Mouse (Mus musculus): ENCODE results near the gene Rps19bp1. TPM values are rescaled to one million over a fixed set of nuclear protein-coding genes. Genes with fewer than 3 reads are reported as not detected.
A peak's percentile ranks its signal among the peaks of the same experiment; 100 is the strongest.

The Rps19bp1 gene
- total and polyA plus RNA-seq, 2 experiments from 2014 or later: 29.0 to 78.4 TPM

DNA sequence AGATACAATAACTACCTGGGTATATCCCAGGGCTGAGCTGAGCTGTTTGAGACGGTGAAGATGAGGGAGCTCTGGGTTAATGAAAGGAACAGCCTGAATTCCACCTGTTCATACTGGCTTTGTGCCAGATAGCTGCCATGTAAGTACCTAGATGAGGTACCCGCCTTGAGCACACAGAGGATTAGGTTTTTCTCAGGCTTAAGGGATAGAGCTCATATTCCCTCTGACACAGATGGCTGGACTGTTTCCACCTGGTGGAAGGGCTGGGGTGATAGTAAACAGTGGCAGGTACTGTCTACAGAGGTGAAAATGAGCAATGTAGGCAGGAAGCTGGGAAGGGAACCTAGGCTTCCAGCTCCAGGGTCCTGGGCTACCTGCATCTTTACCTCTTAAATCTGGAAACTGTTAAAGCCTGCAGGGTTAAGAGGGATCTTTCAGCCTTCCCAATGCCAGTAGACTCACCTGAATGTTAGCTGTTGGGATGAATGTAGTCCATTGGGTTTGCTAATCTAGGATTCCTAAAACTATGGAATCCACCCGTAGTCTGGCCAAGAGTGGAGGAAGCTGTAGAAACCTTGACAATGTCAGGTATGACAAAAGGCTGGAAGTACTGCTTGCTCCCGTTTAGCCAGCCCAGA, 6.4 kb downstream of the Rps19bp1 start:
- no peak for DNase-seq (ENCODE audit: low spot score)
- no peak for TF ChIP-seq CTCF (IDR thresholded peaks at IDR 0.05; ENCODE audit: low read depth)
- no peaks in the 10 kb centered on the region for H3K27me3 ChIP-seq (ENCODE audit: insufficient read depth, low read length)
- H3K4me1 ChIP-seq (ENCODE audit: insufficient read depth, low read length): peaks cover 18% of the 10 kb centered on the region; the same call in 1 of the 2 replicates
- peak overlapping the region; percentile 79; the same call in 1 of the 2 replicates for H3K4me3 ChIP-seq (ENCODE audit: low read length)
- peak overlapping the region; percentile 99 for H3K4me2 ChIP-seq (ENCODE audit: low read depth, low read length)
- WGBS: 27% methylated on average over 4 of the region's 4 CpGs
- no peaks in the 10 kb centered on the region for H3K9me3 ChIP-seq (ENCODE audit: low read length)
- H3K9ac ChIP-seq (replicated peaks; ENCODE audit: low read length): no peak overlapping the region
- peak overlapping the region; percentile 48; the same call in 1 of the 2 replicates for H3K27ac ChIP-seq
- peaks cover 33% of the 10 kb centered on the region for H3K36me3 ChIP-seq (ENCODE audit: insufficient read depth, low read length)
- no peak for ATAC-seq

DNA sequence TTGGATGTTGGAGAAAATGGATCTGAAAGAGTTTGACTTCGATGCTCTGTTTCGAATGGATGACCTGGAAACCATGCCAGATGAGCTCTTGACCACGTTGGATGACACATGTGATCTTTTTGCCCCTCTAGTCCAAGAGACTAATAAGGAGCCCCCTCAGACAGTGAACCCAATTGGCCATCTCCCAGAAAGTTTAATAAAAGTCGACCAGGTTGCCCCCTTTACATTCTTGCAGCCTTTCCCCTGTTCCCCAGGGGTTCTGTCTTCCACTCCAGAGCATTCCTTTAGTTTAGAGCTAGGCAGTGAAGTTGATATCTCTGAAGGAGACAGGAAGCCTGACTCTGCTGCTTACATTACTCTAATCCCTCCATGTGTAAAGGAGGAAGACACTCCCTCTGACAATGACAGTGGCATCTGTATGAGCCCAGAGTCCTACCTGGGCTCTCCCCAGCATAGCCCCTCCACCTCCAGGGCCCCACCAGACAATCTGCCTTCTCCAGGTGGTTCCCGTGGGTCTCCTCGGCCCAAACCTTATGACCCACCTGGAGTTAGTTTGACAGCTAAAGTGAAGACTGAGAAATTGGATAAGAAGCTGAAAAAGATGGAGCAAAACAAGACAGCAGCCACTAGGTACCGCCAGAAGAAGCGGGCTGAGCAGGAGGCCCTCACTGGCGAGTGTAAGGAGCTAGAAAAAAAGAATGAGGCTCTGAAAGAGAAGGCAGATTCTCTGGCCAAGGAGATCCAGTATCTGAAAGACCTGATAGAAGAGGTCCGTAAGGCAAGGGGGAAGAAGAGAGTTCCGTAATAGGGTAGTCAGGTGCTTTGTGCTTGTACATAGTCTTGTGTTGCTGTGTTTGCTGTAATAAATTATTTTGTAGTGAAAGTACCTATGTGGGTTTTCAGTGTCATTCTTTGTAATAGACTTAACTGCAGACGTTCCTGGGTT, 7.2 kb downstream of the Rps19bp1 start:
- peak overlapping the region; percentile 79 for H3K4me3 ChIP-seq (ENCODE audit: low read length)
- 62% methylated on average over 12 of the region's 12 CpGs for WGBS
- peaks cover 33% of the 10 kb centered on the region for H3K36me3 ChIP-seq (ENCODE audit: insufficient read depth, low read length)
- H3K9me3 ChIP-seq (ENCODE audit: low read length): no peaks in the 10 kb centered on the region
- peaks cover 18% of the 10 kb centered on the region; the same call in 1 of the 2 replicates for H3K4me1 ChIP-seq (ENCODE audit: insufficient read depth, low read length)
- no peak; the same call in 1 of the 2 replicates for TF ChIP-seq CTCF (IDR thresholded peaks at IDR 0.05; ENCODE audit: low read depth)
- DNase-seq (ENCODE audit: low spot score) (no peak), ATAC-seq (no peak)
- H3K27me3 ChIP-seq (ENCODE audit: insufficient read depth, low read length): no peaks in the 10 kb centered on the region
- H3K4me2 ChIP-seq (ENCODE audit: low read depth, low read length): peak overlapping the region; percentile 99
- peak overlapping the region; percentile 98 for H3K9ac ChIP-seq (replicated peaks; ENCODE audit: low read length)
- H3K27ac ChIP-seq: peak overlapping the region; percentile 98; the same call in 1 of the 2 replicates

DNA sequence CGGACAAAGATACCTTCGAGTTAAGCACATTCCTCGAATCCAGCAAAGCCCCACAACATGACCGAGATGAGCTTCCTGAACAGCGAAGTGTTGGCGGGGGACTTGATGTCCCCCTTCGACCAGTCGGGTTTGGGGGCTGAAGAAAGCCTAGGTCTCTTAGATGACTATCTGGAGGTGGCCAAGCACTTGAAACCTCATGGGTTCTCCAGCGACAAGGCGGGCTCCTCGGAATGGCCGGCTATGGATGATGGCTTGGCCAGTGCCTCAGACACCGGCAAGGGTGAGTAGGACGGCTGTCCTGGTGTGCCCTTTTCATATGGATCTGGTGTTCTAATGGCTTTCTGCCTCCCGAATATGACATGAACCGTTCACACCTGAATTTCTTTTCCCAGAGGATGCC, 7.9 kb downstream of the Rps19bp1 start:
- H3K27ac ChIP-seq: peak overlapping the region; percentile 98
- H3K27me3 ChIP-seq (ENCODE audit: insufficient read depth, low read length): no peaks in the 10 kb centered on the region
- H3K4me1 ChIP-seq (ENCODE audit: insufficient read depth, low read length): peaks cover 18% of the 10 kb centered on the region; the same call in 1 of the 2 replicates
- no peak for ATAC-seq
- TF ChIP-seq CTCF (IDR thresholded peaks at IDR 0.05; ENCODE audit: low read depth): no peak
- H3K4me3 ChIP-seq (ENCODE audit: low read length): peak overlapping the region; percentile 79
- DNase-seq (ENCODE audit: low spot score): no peak
- WGBS: 8% methylated on average over 16 of the region's 16 CpGs
- H3K36me3 ChIP-seq (ENCODE audit: insufficient read depth, low read length): peaks cover 33% of the 10 kb centered on the region
- H3K4me2 ChIP-seq (ENCODE audit: low read depth, low read length): peak overlapping the region; percentile 99
- peak overlapping the region; percentile 98 for H3K9ac ChIP-seq (replicated peaks; ENCODE audit: low read length)
- no peaks in the 10 kb centered on the region for H3K9me3 ChIP-seq (ENCODE audit: low read length)

DNA sequence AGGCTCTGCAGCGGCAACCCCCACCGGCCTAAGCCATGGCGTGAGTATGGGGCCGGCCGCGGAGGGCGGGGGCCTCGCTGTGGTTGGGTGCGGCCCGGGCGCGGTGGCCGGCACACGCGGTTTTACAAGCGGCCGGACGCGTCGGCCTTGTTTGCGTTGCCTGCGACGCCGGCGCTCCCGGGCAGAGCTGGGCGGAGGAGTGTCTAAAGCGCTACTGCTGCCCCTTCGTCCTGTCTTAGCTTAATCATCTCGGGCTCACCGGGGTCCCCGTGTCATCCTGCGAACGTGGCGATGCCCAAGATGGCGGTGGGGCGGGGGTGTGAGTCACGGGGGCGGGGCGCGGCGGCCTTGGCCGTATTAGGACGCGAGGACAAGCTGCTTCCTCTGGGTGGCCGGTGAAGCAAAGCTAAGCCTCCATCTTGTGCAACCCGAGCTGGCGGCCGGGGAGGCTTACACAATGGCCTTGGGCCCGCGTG, 8.4 kb downstream of the Rps19bp1 start:
- H3K4me2 ChIP-seq (ENCODE audit: low read depth, low read length): peak overlapping the region; percentile 99
- H3K9ac ChIP-seq (replicated peaks; ENCODE audit: low read length): peak overlapping the region; percentile 98
- peak; percentile 92 for DNase-seq (ENCODE audit: low spot score)
- peaks cover 34% of the 10 kb centered on the region for H3K36me3 ChIP-seq (ENCODE audit: insufficient read depth, low read length)
- no peaks in the 10 kb centered on the region for H3K27me3 ChIP-seq (ENCODE audit: insufficient read depth, low read length)
- peaks cover 18% of the 10 kb centered on the region; the same call in 1 of the 2 replicates for H3K4me1 ChIP-seq (ENCODE audit: insufficient read depth, low read length)
- peak; percentile 61 for ATAC-seq
- TF ChIP-seq CTCF (IDR thresholded peaks at IDR 0.05; ENCODE audit: low read depth): peak; percentile 22; the same call in 1 of the 2 replicates
- H3K27ac ChIP-seq: peak overlapping the region; percentile 98
- WGBS: under 1% methylated on average over 47 of the region's 51 CpGs
- no peaks in the 10 kb centered on the region for H3K9me3 ChIP-seq (ENCODE audit: low read length)
- peak overlapping the region; percentile 79 for H3K4me3 ChIP-seq (ENCODE audit: low read length)

DNA sequence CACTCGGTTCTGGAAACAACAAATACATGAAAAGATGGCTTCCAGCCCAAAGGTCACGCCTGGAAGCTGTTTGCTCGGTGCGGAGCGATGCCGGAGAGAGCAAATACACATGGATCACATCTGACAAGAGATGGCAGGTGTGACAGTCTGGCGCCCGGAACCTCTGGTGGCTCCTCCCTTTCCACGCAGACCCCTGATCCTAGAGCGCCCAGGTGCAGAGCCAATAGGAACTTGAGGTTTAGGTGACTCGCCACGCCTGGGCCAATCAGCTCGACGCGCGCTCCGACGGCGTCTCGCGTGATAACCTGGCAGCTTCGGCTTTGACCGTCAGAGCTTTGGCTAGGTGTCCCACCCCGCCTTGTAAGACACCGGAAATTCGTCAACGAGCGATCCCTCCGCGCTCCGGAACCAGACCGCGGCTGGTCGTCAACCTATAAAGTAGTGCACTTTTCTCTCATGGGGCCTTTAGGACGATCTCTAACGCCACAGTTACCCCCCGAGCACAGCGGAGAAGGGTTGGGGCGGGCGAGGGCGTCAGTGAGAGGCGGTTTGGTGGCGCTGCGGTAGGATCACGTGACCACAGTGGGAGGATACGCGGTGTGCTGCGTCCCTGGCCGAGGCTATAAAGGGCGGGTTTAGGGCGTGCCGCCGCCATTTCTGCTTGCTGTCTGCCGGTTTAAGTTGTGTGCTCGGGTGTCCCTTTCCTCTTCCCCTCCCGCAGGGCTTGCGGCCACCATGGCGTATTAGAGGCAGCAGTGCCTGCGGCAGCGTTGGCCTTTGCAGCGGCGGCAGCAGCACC, 9.1 kb downstream of the Rps19bp1 start, which contains the start of gene Atf4:
TSS of gene Atf4 (plus strand) at position 338 of the 799 bp plus-strand sequence.
- peak; percentile 26; the same call in 1 of the 2 replicates for TF ChIP-seq CTCF (IDR thresholded peaks at IDR 0.05; ENCODE audit: low read depth)
- peaks cover 40% of the 10 kb centered on the region for H3K36me3 ChIP-seq (ENCODE audit: insufficient read depth, low read length)
- H3K27ac ChIP-seq: peak within 1 kb of the TSS; percentile 98
- no peaks in the 10 kb centered on the region for H3K27me3 ChIP-seq (ENCODE audit: insufficient read depth, low read length)
- DNase-seq (ENCODE audit: low spot score) (peak; percentile 100), ATAC-seq (peak; percentile 96)
- H3K4me2 ChIP-seq (ENCODE audit: low read depth, low read length): peak within 1 kb of the TSS; percentile 99
- H3K4me1 ChIP-seq (ENCODE audit: insufficient read depth, low read length): peaks cover 18% of the 10 kb centered on the region; the same call in 1 of the 2 replicates
- peak within 1 kb of the TSS; percentile 98 for H3K9ac ChIP-seq (replicated peaks; ENCODE audit: low read length)
- H3K4me3 ChIP-seq (ENCODE audit: low read length): peak within 1 kb of the TSS; percentile 79
- under 1% methylated on average over 56 of the region's 62 CpGs for WGBS
- H3K9me3 ChIP-seq (ENCODE audit: low read length): no peaks in the 10 kb centered on the region

DNA sequence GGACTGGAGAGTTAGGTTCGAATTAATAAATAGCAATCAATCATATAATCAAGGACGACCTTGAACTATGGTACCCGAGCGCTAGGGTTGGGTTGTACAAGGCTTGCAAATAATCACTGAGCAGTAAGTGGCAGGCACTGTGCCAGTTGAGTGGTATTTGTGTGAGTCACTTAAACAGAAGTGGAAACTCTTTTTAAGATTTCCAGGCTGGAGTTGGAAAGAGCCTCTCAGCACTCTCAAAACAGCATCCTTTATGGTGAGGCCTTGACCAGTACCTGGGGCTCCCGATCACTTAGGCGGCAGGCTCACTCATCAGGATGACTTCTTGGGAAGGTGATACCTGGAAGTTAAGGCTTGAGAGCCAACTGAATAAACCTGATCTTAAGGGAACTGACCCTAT, 9.9 kb downstream of the Rps19bp1 start:
- no peaks in the 10 kb centered on the region for H3K27me3 ChIP-seq (ENCODE audit: insufficient read depth, low read length)
- H3K36me3 ChIP-seq (ENCODE audit: insufficient read depth, low read length): peaks cover 43% of the 10 kb centered on the region
- no peaks in the 10 kb centered on the region for H3K9me3 ChIP-seq (ENCODE audit: low read length)
- DNase-seq (ENCODE audit: low spot score): no peak
- no peak for ATAC-seq
- peaks cover 18% of the 10 kb centered on the region; the same call in 1 of the 2 replicates for H3K4me1 ChIP-seq (ENCODE audit: insufficient read depth, low read length)
- TF ChIP-seq CTCF (IDR thresholded peaks at IDR 0.05; ENCODE audit: low read depth): no peak
- WGBS: 58% methylated on average over 6 of the region's 6 CpGs
- peak overlapping the region; percentile 99 for H3K4me2 ChIP-seq (ENCODE audit: low read depth, low read length)
- peak overlapping the region; percentile 98 for H3K27ac ChIP-seq
- H3K4me3 ChIP-seq (ENCODE audit: low read length): peak overlapping the region; percentile 79
- peak overlapping the region; percentile 98 for H3K9ac ChIP-seq (replicated peaks; ENCODE audit: low read length)

All from hindbrain, postnatal 0 days (tissue).